Mouse (Mus musculus) myocyte (in vitro differentiated cells): ENCODE results near the gene Ugt2a1. TPM values are rescaled to one million over a fixed set of nuclear protein-coding genes. Genes with fewer than 3 reads are reported as not detected.
"Not testable (repeated sequence)": the region's sequence is repeated elsewhere in the genome, so short reads cannot be mapped to it uniquely, and the experiment has no call there.

Experiments used
- H3K27me3 ChIP-seq: one replicate; pipeline ENCODE4 v1.6.1; 2011; ENCODE audit not compliant: control insufficient read depth, insufficient read depth, insufficient read length
- H3K36me3 ChIP-seq: one replicate; pipeline ENCODE4 v1.6.1; 2011; ENCODE audit not compliant: control insufficient read depth, insufficient read depth
- H3K4me2 ChIP-seq: one replicate; pipeline ENCODE4 v1.6.1; 2011; ENCODE audit warnings: low read depth, control low read depth
- H3K4me3 ChIP-seq: one replicate; pipeline ENCODE4 v1.5.1; 2011; ENCODE audit warnings: mild to moderate bottlenecking, control low read depth, moderate library complexity
- H3K79me2 ChIP-seq: one replicate; pipeline ENCODE4 v1.6.1; 2011; ENCODE audit not compliant: control insufficient read depth, insufficient read depth
- H3ac ChIP-seq: one replicate; pipeline ENCODE4 v1.6.1; 2011; ENCODE audit not compliant: control insufficient read depth, insufficient read length
- CEBPB ChIP-seq: IDR thresholded peaks from 2 replicates; pipeline ENCODE4 v1.6.1; 2011; ENCODE audit warnings: mild to moderate bottlenecking, moderate library complexity; ENCODE audit not compliant: poor library complexity, insufficient read depth, severe bottlenecking
- E2F4 ChIP-seq: IDR thresholded peaks from one replicate; pipeline ENCODE4 v1.6.1; 2011; ENCODE audit warnings: mild to moderate bottlenecking, control low read depth, moderate library complexity; ENCODE audit not compliant: insufficient read depth
- MAX ChIP-seq: IDR thresholded peaks from one replicate; pipeline ENCODE4 v1.6.1; 2011; ENCODE audit warnings: low read depth, mild to moderate bottlenecking, control low read depth
- MYOD1 ChIP-seq, 3 experiments: IDR thresholded peaks; one replicate each; pipeline ENCODE4 v1.6.1; 2011; ENCODE audit warnings: control low read depth in 2 of 3, low read depth in 2 of 3, mild to moderate bottlenecking in 2 of 3, moderate library complexity in 1 of 3; ENCODE audit not compliant: insufficient read length in 2 of 3, control insufficient read depth in 1 of 3
- MYOG ChIP-seq, 3 experiments: IDR thresholded peaks; one replicate each; pipeline ENCODE4 v1.6.1; 2011; ENCODE audit warnings: control low read depth in 2 of 3, low read depth in 2 of 3, mild to moderate bottlenecking in 2 of 3; ENCODE audit not compliant: insufficient read length in 2 of 3, control insufficient read depth in 1 of 3, insufficient read depth in 1 of 3
- POLR2A ChIP-seq: IDR thresholded peaks from one replicate; pipeline ENCODE4 v1.6.1; 2011; ENCODE audit warnings: low read depth, mild to moderate bottlenecking, control low read depth, moderate library complexity; ENCODE audit not compliant: insufficient read length
- POLR2AphosphoS2 ChIP-seq: IDR thresholded peaks from one replicate; pipeline ENCODE4 v1.6.1; 2011; ENCODE audit warnings: low read depth, control low read depth; ENCODE audit not compliant: insufficient read length
- REST ChIP-seq: IDR thresholded peaks from one replicate; pipeline ENCODE4 v1.6.1; 2011; ENCODE audit warnings: mild to moderate bottlenecking, control low read depth, moderate library complexity; ENCODE audit not compliant: insufficient read depth, insufficient read length
- SRF ChIP-seq: IDR thresholded peaks from one replicate; pipeline ENCODE4 v1.6.1; 2011; ENCODE audit warnings: low read depth; ENCODE audit not compliant: control insufficient read depth, insufficient read length
- TCF12 ChIP-seq: IDR thresholded peaks from one replicate; pipeline ENCODE4 v1.6.1; 2011; ENCODE audit warnings: mild to moderate bottlenecking, control low read depth; ENCODE audit not compliant: poor library complexity, insufficient read depth, severe bottlenecking
- TCF3 ChIP-seq: IDR thresholded peaks from one replicate; pipeline ENCODE4 v1.6.1; 2011; ENCODE audit warnings: low read depth, control low read depth; ENCODE audit not compliant: insufficient read length
- USF1 ChIP-seq: IDR thresholded peaks from one replicate; pipeline ENCODE4 v1.6.1; 2011; ENCODE audit warnings: low read depth, mild to moderate bottlenecking, control low read depth, moderate library complexity
- polyA plus RNA-seq: library from polyadenylated mRNA; unstranded; fragments of >200 nt; fragmentation: generic; extraction: Trizol; gene quantifications from one replicate; pipeline ENCODE4 v1.2.1, GENCODE M21; 2012; ENCODE audit warnings: missing spikeins

The Ugt2a1 gene
- polyA plus RNA-seq, 1 experiment: not detected

DNA sequence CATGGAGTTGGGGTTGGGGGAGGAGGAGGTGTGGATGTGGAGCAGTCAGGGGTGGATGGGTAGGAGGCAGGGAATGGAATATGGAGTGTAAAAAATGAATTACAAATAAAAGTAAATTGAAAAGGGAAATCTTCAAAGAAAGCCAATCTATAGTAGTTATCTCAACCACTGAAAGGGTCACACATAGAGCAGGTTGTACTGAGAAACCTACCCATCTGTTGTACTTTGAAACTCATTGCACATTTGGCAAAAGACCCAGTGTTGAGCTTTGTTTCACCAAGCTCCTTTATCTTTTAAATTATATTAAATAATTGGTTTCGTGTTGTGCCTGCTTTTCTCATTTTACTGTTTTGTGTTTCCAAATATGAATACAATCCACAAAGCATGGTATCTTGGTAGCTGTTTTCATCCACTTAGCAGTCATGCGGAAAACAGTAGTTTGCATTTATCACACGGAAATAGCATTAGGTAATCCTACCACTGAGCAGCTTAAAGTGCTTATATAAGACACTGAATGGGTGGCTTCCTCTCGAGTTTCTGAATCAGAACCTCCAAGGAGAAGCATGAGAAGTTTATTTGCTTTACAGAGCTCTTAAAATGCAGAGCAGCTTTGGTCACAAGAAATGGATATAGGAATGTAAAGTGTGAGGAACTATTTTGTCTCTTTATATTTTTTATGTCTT lies 15.2 kb upstream of the Ugt2a1 start:
- Histone ChIP-seq H3K36me3 (no peaks in the 10 kb centered on the region), H3K4me3 (no peak overlapping the region), H3K4me2 (no peak overlapping the region), H3K79me2 (no peaks in the 10 kb centered on the region), H3ac (no peak overlapping the region), H3K27me3 (no peaks in the 10 kb centered on the region)
- no peak for TF ChIP-seq E2F4
- TF ChIP-seq SRF: no peak
- no peak for TF ChIP-seq TCF12
- TF ChIP-seq MAX: no peak
- TF ChIP-seq USF1: no peak
- no peak for TF ChIP-seq MYOD1 (IDR thresholded peaks at IDR 0.05; ENCODE audit: control insufficient read depth in 1 of 3, insufficient read length in 2 of 3, low read depth in 2 of 3)
- TF ChIP-seq POLR2A: no peak
- no peak for TF ChIP-seq POLR2AphosphoS2
- TF ChIP-seq MYOG (IDR thresholded peaks at IDR 0.05; ENCODE audit: control insufficient read depth in 1 of 3, insufficient read depth in 1 of 3, insufficient read length in 2 of 3, low read depth in 2 of 3): no peak
- no peak for TF ChIP-seq REST
- TF ChIP-seq TCF3: no peak
- no peak for TF ChIP-seq CEBPB

DNA sequence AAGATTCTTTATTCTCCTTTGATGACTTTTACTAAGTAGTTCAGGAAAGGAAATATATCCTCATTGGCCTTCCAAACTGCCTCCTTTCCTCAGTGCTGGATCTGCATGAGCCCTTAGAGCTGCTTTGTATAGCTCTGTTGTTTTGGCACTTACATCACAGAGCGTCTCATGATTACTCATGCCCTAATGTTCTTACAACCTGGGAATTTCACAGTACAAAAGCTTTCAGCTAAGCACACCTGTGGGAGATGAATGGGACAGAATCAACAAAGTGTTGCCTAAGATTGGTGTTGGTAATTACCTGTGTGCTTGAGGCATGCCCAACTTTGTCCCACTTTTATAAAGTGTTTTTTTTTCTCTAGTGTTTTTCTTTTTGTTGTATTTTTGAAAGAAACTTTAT lies 12.0 kb upstream of the Ugt2a1 start:
- Histone ChIP-seq H3K27me3 (no peaks in the 10 kb centered on the region), H3ac (no peak overlapping the region), H3K4me2 (no peak overlapping the region), H3K36me3 (no peaks in the 10 kb centered on the region), H3K79me2 (no peaks in the 10 kb centered on the region), H3K4me3 (no peak overlapping the region)
- TF ChIP-seq SRF: no peak
- TF ChIP-seq POLR2AphosphoS2: no peak
- no peak for TF ChIP-seq TCF12
- no peak for TF ChIP-seq MYOG (IDR thresholded peaks at IDR 0.05; ENCODE audit: control insufficient read depth in 1 of 3, insufficient read depth in 1 of 3, insufficient read length in 2 of 3, low read depth in 2 of 3)
- no peak for TF ChIP-seq MYOD1 (IDR thresholded peaks at IDR 0.05; ENCODE audit: control insufficient read depth in 1 of 3, insufficient read length in 2 of 3, low read depth in 2 of 3)
- TF ChIP-seq POLR2A: no peak
- no peak for TF ChIP-seq CEBPB
- no peak for TF ChIP-seq USF1
- no peak for TF ChIP-seq E2F4
- TF ChIP-seq TCF3: no peak
- no peak for TF ChIP-seq MAX
- no peak for TF ChIP-seq REST

DNA sequence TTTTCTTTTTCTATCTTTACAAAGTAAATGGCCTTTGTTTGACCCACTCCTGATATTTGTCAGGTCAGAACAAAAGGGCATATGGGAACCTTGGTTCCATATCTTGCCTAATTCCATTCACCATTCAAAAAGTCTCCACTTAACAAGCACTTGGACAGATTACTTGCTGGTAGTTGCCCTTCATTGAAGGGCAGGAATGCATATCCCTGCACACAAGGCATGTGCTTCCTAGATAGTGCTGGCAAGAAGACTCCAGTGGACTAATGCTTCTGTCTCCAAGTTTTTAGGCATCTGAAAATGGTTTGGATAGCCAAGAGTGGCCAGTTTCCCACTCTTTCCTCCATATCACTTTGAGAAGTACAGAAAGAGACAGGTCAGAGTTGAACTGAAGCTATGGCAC lies 8.7 kb upstream of the Ugt2a1 start:
- Histone ChIP-seq H3K4me3 (no peak overlapping the region), H3K36me3 (no peaks in the 10 kb centered on the region)
- TF ChIP-seq E2F4 (no peak), SRF (no peak), POLR2AphosphoS2 (no peak), POLR2A (no peak)

DNA sequence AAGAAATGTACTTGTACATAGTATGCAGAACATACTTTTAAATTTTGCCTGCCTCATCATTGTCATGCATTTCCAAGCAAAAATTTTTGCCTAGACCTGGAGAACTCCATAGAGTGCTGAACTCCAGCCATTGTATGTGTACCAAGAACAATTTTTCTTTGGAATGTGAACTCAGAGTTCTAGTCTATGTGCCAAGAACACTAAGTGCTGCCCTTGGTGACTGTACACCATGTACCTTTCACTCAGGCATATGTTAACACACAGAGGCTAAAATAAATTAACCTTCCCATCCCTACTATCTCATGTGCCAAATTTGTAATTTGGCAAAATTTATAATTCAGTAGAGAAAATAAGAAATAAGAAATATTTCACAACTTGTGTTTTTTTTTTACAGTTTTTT lies 8.3 kb upstream of the Ugt2a1 start:
- Histone ChIP-seq H3K79me2 (no peaks in the 10 kb centered on the region), H3K4me3 (no peak overlapping the region), H3ac (no peak overlapping the region), H3K36me3 (no peaks in the 10 kb centered on the region), H3K27me3 (no peaks in the 10 kb centered on the region), H3K4me2 (no peak overlapping the region)
- TF ChIP-seq POLR2A (no peak), MYOG (IDR thresholded peaks at IDR 0.05; ENCODE audit: control insufficient read depth in 1 of 3, insufficient read depth in 1 of 3, insufficient read length in 2 of 3, low read depth in 2 of 3) (no peak), MAX (no peak), MYOD1 (IDR thresholded peaks at IDR 0.05; ENCODE audit: control insufficient read depth in 1 of 3, insufficient read length in 2 of 3, low read depth in 2 of 3) (no peak), REST (no peak), POLR2AphosphoS2 (no peak), SRF (no peak), CEBPB (no peak), TCF12 (no peak), USF1 (no peak), E2F4 (no peak), TCF3 (no peak)

More for the DNA sequence above, 8.7 kb upstream of the Ugt2a1 start:
- Histone ChIP-seq H3ac (no peak overlapping the region), H3K27me3 (no peaks in the 10 kb centered on the region), H3K79me2 (no peaks in the 10 kb centered on the region), H3K4me2 (no peak overlapping the region)

DNA sequence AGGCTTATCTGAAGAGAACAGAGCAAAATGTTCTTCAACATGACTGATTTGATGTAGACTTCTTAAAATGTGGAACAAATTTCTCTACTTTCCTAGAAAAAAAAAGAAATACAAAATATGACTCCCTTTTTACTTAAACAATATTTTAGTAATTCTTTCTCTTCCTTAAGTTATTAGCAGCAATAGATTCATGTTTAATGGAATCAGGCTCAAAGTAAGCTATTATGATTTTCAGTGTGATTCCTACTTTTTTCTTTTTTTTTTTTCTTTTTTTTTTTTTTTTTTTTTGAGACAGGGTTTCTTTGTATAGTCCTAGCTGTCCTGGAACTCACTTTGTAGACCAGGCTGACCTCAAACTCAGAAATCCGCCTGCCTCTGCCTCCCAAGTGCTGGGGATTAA lies 4.0 kb downstream of the Ugt2a1 start, which contains the start of gene Gm43638:
Gm43638 (minus strand) TSS at position 101 of the 400 bp plus-strand sequence.
- not testable (repeated sequence) for H3K79me2 ChIP-seq, H3K4me3 ChIP-seq, H3K36me3 ChIP-seq, H3ac ChIP-seq, H3K27me3 ChIP-seq, H3K4me2 ChIP-seq
